ENCODE assay signal across 25 mouse cellular contexts in genomic region chr7:16731893-16732422, GRCm38 (mm10). TPM values are rescaled to one million over a fixed set of nuclear protein-coding genes. Genes with fewer than 3 reads are reported as not detected.
DNase-seq lines count a peak whose midpoint lies in the region; ATAC-seq and TF ChIP-seq lines count a peak whose summit lies in the region.
"Had no signal": no experiment of that assay in that cellular context is flagged by ENCODE, and none has a peak within 500 bp of the region (broad histone marks: within the 10 kb centered on the region; RNA-seq: fewer than 3 reads in every experiment).

No protein-coding gene starts in this region.

- WGBS in midbrain, embryonic 15.5 days = 71% methylated on average over 7 of the region's 7 CpGs
- WGBS in midbrain, embryonic 11.5 days = 78% methylated on average over 7 of the region's 7 CpGs
- WGBS in intestine, postnatal 0 days = 32% methylated on average over 7 of the region's 7 CpGs
- WGBS in small intestine, adult 2 months = 17% methylated on average over 7 of the region's 7 CpGs

- TF ChIP-seq CTCF in intestine, postnatal 0 days (IDR thresholded peaks at IDR 0.05; ENCODE audit: low read depth) = no peak
- no peak for TF ChIP-seq CTCF in small intestine, adult 2 months (IDR thresholded peaks at IDR 0.05; ENCODE audit: extremely low read depth, insufficient read length, insufficient replicate concordance, low read depth, low read length)

- 0 out of 2 replicates have a peak, but pooled peaks cover 11% of the 10 kb centered on the region for H3K4me1 ChIP-seq in midbrain, embryonic 15.5 days
- H3K4me1 ChIP-seq in midbrain, embryonic 11.5 days (ENCODE audit: control insufficient read depth, insufficient read depth, low read length) = no peaks in the 10 kb centered on the region; the same call in 1 of the 2 replicates
- H3K4me1 ChIP-seq in intestine, postnatal 0 days (replicated peaks; ENCODE audit: control insufficient read depth, insufficient read depth, low read length) = 0 out of 2 replicates have a peak, but pooled peaks cover 7% of the 10 kb centered on the region
- H3K4me1 ChIP-seq in small intestine, adult 2 months (ENCODE audit: control insufficient read depth, insufficient read depth, insufficient read length, low read length) = peaks cover 12% of the 10 kb centered on the region; the same call in 1 of the 2 replicates

- H3K27ac ChIP-seq in midbrain, embryonic 15.5 days = 0 out of 2 replicates have a peak overlapping the region, but pooled peaks have one; percentile 8
- no peak overlapping the region for H3K27ac ChIP-seq in midbrain, embryonic 11.5 days (ENCODE audit: low read depth, low read length)
- H3K27ac ChIP-seq in intestine, postnatal 0 days (ENCODE audit: low read depth, low read length) = peak overlapping the region; percentile 50; the same call in 1 of the 2 replicates
- peak overlapping the region; percentile 8; the same call in 1 of the 2 replicates for H3K27ac ChIP-seq in small intestine, adult 2 months (ENCODE audit: insufficient read depth, low read depth, low read length)
- H3K27ac ChIP-seq: embryonic facial prominence, embryonic 13.5 days; limb, embryonic 12.5 days; liver, embryonic 14.5 days; macrophage; midbrain, embryonic 10.5 days; neural tube, embryonic 13.5 days had no signal

- no peak for TF ChIP-seq POLR2A in small intestine, adult 2 months (IDR thresholded peaks at IDR 0.05; ENCODE audit: low read depth, low read length)

- no peak overlapping the region for H3K4me2 ChIP-seq in midbrain, embryonic 15.5 days
- H3K4me2 ChIP-seq in midbrain, embryonic 11.5 days = no peak overlapping the region
- H3K4me2 ChIP-seq in intestine, postnatal 0 days (replicated peaks; ENCODE audit: low read depth) = no peak overlapping the region
- H3K4me2 ChIP-seq: embryonic facial prominence, embryonic 13.5 days; limb, embryonic 12.5 days; neural tube, embryonic 13.5 days had no signal

- H3K36me3 ChIP-seq in midbrain, embryonic 15.5 days (replicated peaks) = no peaks in the 10 kb centered on the region
- no peaks in the 10 kb centered on the region for H3K36me3 ChIP-seq in midbrain, embryonic 11.5 days (ENCODE audit: control insufficient read depth, insufficient read depth, low read length)
- no peaks in the 10 kb centered on the region for H3K36me3 ChIP-seq in intestine, postnatal 0 days (ENCODE audit: control insufficient read depth, insufficient read depth)
- no peaks in the 10 kb centered on the region for H3K36me3 ChIP-seq in small intestine, adult 2 months (ENCODE audit: control insufficient read depth, insufficient read depth, low read length)
- H3K36me3 ChIP-seq: embryonic facial prominence, embryonic 13.5 days; limb, embryonic 12.5 days; midbrain, embryonic 10.5 days; neural tube, embryonic 13.5 days had no signal

- H3K27me3 ChIP-seq in midbrain, embryonic 15.5 days (replicated peaks) = no peaks in the 10 kb centered on the region
- H3K27me3 ChIP-seq in midbrain, embryonic 11.5 days (ENCODE audit: control insufficient read depth, insufficient read depth, low read length) = no peaks in the 10 kb centered on the region
- H3K27me3 ChIP-seq in intestine, postnatal 0 days (replicated peaks; ENCODE audit: control insufficient read depth, insufficient read depth, low read length) = no peaks in the 10 kb centered on the region
- H3K27me3 ChIP-seq in small intestine, adult 2 months (ENCODE audit: control insufficient read depth, insufficient read depth, low read length) = no peaks in the 10 kb centered on the region
- H3K27me3 ChIP-seq: embryonic facial prominence, embryonic 13.5 days; limb, embryonic 12.5 days; neural tube, embryonic 13.5 days had no signal

- H3K9ac ChIP-seq in midbrain, embryonic 15.5 days = no peak overlapping the region
- no peak overlapping the region for H3K9ac ChIP-seq in midbrain, embryonic 11.5 days (ENCODE audit: low read length)
- no peak overlapping the region for H3K9ac ChIP-seq in intestine, postnatal 0 days (ENCODE audit: low read depth, low read length)
- H3K9ac ChIP-seq: embryonic facial prominence, embryonic 13.5 days; limb, embryonic 12.5 days; liver, embryonic 14.5 days; neural tube, embryonic 13.5 days had no signal

- no peak for ATAC-seq in midbrain, embryonic 15.5 days (replicated peaks)
- no peak for ATAC-seq in midbrain, embryonic 11.5 days (ENCODE audit: low FRiP score)
- 0 out of 4 replicates have a peak, but pooled peaks have one; percentile 13 to 46 for ATAC-seq in hematopoietic stem cell, adult 5-6 weeks (replicated peaks in 1 of 2; ENCODE audit: insufficient read depth in 1 of 2, low FRiP score in 2 of 2, low TSS enrichment in 1 of 2, low read depth in 1 of 2, poor library complexity in 2 of 2, severe bottlenecking in 2 of 2)
- ATAC-seq in intestine, postnatal 0 days = peak; percentile 61; the same call in 1 of the 2 replicates
- ATAC-seq: forebrain, embryonic 14.5 days had no signal

- DNase-seq in midbrain, embryonic 11.5 days (ENCODE audit: low spot score, missing footprints) = no peak
- no peak for DNase-seq in retina, embryonic 14.5 days (ENCODE audit: low spot score)
- no peak for DNase-seq in right cerebral cortex, postnatal 10 days (ENCODE audit: low spot score in 2 of 2)
- DNase-seq: adrenal gland, adult 2 months; cerebellum, postnatal 10 days; gastrocnemius, postnatal 14 days; heart, adult 18-20 months; heart, postnatal 4 days; right cerebral cortex, postnatal 25 days; thymus, postnatal 4 days had no signal

- H3K4me3 ChIP-seq in midbrain, embryonic 15.5 days = no peak overlapping the region
- H3K4me3 ChIP-seq in midbrain, embryonic 11.5 days (ENCODE audit: low read depth, low read length) = no peak overlapping the region
- no peak overlapping the region for H3K4me3 ChIP-seq in intestine, postnatal 0 days (ENCODE audit: low read depth, low read length)
- no peak overlapping the region for H3K4me3 ChIP-seq in small intestine, adult 2 months (ENCODE audit: low read depth, low read length)
- H3K4me3 ChIP-seq: embryonic facial prominence, embryonic 13.5 days; limb, embryonic 12.5 days; midbrain, embryonic 10.5 days; neural tube, embryonic 13.5 days had no signal

- no peaks in the 10 kb centered on the region for H3K9me3 ChIP-seq in midbrain, embryonic 15.5 days
- no peaks in the 10 kb centered on the region for H3K9me3 ChIP-seq in midbrain, embryonic 11.5 days (ENCODE audit: control insufficient read depth, low read length)
- H3K9me3 ChIP-seq in intestine, postnatal 0 days (ENCODE audit: control insufficient read depth) = no peaks in the 10 kb centered on the region
- H3K9me3 ChIP-seq: embryonic facial prominence, embryonic 13.5 days; limb, embryonic 12.5 days; midbrain, embryonic 10.5 days; neural tube, embryonic 13.5 days had no signal

RNA-seq across cellular contexts. Expression of gene Ap2s1, which starts 6.3 kb away (rescaled TPM):
- 452 and 465 TPM in 2 replicates for polyA plus RNA-seq in midbrain, embryonic 15.5 days (2015; fragmentation: Nextera tagmentation; extraction: Ambion mirVana)
- polyA plus RNA-seq in midbrain, embryonic 11.5 days (2014; fragmentation: Nextera tagmentation; extraction: Ambion mirVana) = 277 and 300 TPM in 2 replicates
- total RNA-seq in hematopoietic stem cell, adult 5-6 weeks (2017) = 43.2 and 67.9 TPM in 2 replicates
- polyA plus RNA-seq in intestine, postnatal 0 days (2015; fragmentation: Nextera tagmentation; extraction: Ambion mirVana) = 316 and 329 TPM in 2 replicates
- polyA plus RNA-seq in small intestine, adult 2 months (2012; rRNA removed) = 276 and 540 TPM in 2 replicates

RNA-seq across cellular contexts. Expression of gene Ceacam9, which starts 10.2 kb away (rescaled TPM):
- polyA plus RNA-seq in midbrain, embryonic 15.5 days (2015; fragmentation: Nextera tagmentation; extraction: Ambion mirVana) = 0.17 and 0.19 TPM in 2 replicates
- not detected in 2 replicates for polyA plus RNA-seq in midbrain, embryonic 11.5 days (2014; fragmentation: Nextera tagmentation; extraction: Ambion mirVana)
- total RNA-seq in hematopoietic stem cell, adult 5-6 weeks (2017) = not detected in 2 replicates
- not detected in 2 replicates for polyA plus RNA-seq in intestine, postnatal 0 days (2015; fragmentation: Nextera tagmentation; extraction: Ambion mirVana)
- not detected in 2 replicates for polyA plus RNA-seq in small intestine, adult 2 months (2012; rRNA removed)
- total RNA-seq: adrenal gland, adult 2 months; gastrocnemius, postnatal 14 days; heart, adult 18-20 months; heart, postnatal 4 days; layer of hippocampus, postnatal 14 days; monocyte, adult 5-6 weeks had no signal
- polyA plus RNA-seq: adrenal gland, adult 2 months; embryonic facial prominence, embryonic 13.5 days; forebrain, embryonic 14.5 days; heart, embryonic 14.5 days; limb, embryonic 12.5 days; liver, embryonic 14.5 days; lung, embryonic 16.5 days; macrophage; midbrain, embryonic 10.5 days; neural tube, embryonic 13.5 days had no signal

RNA-seq across cellular contexts. Expression of gene Slc1a5, which starts 49.2 kb away (rescaled TPM):
- polyA plus RNA-seq in midbrain, embryonic 15.5 days (2015; fragmentation: Nextera tagmentation; extraction: Ambion mirVana) = 12.4 and 14.3 TPM in 2 replicates
- 20.7 and 23.2 TPM in 2 replicates for polyA plus RNA-seq in midbrain, embryonic 11.5 days (2014; fragmentation: Nextera tagmentation; extraction: Ambion mirVana)
- 41.8 and 49.6 TPM in 2 replicates for total RNA-seq in hematopoietic stem cell, adult 5-6 weeks (2017)
- 19.8 and 22.8 TPM in 2 replicates for polyA plus RNA-seq in intestine, postnatal 0 days (2015; fragmentation: Nextera tagmentation; extraction: Ambion mirVana)
- polyA plus RNA-seq in small intestine, adult 2 months (2012; rRNA removed) = 37.8 and 43.5 TPM in 2 replicates

RNA-seq across cellular contexts. Expression of gene Ceacam15, which starts 56.5 kb away (rescaled TPM):
- not detected in 2 replicates for polyA plus RNA-seq in midbrain, embryonic 15.5 days (2015; fragmentation: Nextera tagmentation; extraction: Ambion mirVana)
- not detected in 2 replicates for polyA plus RNA-seq in midbrain, embryonic 11.5 days (2014; fragmentation: Nextera tagmentation; extraction: Ambion mirVana)
- not detected in 2 replicates for total RNA-seq in hematopoietic stem cell, adult 5-6 weeks (2017)
- not detected in 2 replicates for polyA plus RNA-seq in intestine, postnatal 0 days (2015; fragmentation: Nextera tagmentation; extraction: Ambion mirVana)
- polyA plus RNA-seq in small intestine, adult 2 months (2012; rRNA removed) = not detected in 2 replicates
- total RNA-seq: adrenal gland, adult 2 months; gastrocnemius, postnatal 14 days; heart, adult 18-20 months; layer of hippocampus, postnatal 14 days; monocyte, adult 5-6 weeks had no signal
- polyA plus RNA-seq: adrenal gland, adult 2 months; embryonic facial prominence, embryonic 13.5 days; forebrain, embryonic 14.5 days; limb, embryonic 12.5 days; liver, embryonic 14.5 days; lung, embryonic 16.5 days; macrophage; midbrain, embryonic 10.5 days; neural tube, embryonic 13.5 days had no signal

Comparison
In these comparisons a context has a peak if more than half of its experiments do, and no peak if none do; other contexts are left out.
1. ATAC-seq: peak in hematopoietic stem cell, adult 5-6 weeks (2 of 2) and intestine, postnatal 0 days (single experiment); none in midbrain, embryonic 15.5 days (single experiment) and midbrain, embryonic 11.5 days (single experiment).